Mouse (Mus musculus) heart, embryonic 16.5 days (tissue): Measurements from ENCODE around the gene Psme4. TPM values are rescaled to one million over a fixed set of nuclear protein-coding genes. Genes with fewer than 3 reads are reported as not detected.

Experiments used
- ATAC-seq: fragments of 200-750 bp; cut with Nextera tagmentation; replicated peaks from 2 replicates; pipeline ENCODE4 v1.8.0; 2017; ENCODE audit warnings: moderate number of reproducible peaks; ENCODE audit not compliant: insufficient read depth, low FRiP score; ENCODE audit errors: extremely low read depth
- H3K27ac ChIP-seq: fragments of 300-500 bp; sonication (generic); 2 replicates; pipeline ENCODE4 v1.5.1; 2014; ENCODE audit warnings: mild to moderate bottlenecking, low read length, control low read depth, moderate library complexity
- H3K27me3 ChIP-seq: fragments of 300-500 bp; sonication (generic); 2 replicates; pipeline ENCODE4 v1.6.1; 2014; ENCODE audit warnings: low read length, mixed read lengths; ENCODE audit not compliant: control insufficient read depth, insufficient read depth
- H3K36me3 ChIP-seq: fragments of 300-500 bp; sonication (generic); 2 replicates; pipeline ENCODE4 v1.6.1; 2014; ENCODE audit not compliant: control insufficient read depth, insufficient read depth
- H3K4me1 ChIP-seq: fragments of 300-500 bp; sonication (generic); 2 replicates; pipeline ENCODE4 v1.6.1; 2014; ENCODE audit warnings: low read length, mixed read lengths; ENCODE audit not compliant: control insufficient read depth, insufficient read depth
- H3K4me2 ChIP-seq: fragments of 300-500 bp; sonication (generic); 2 replicates; pipeline ENCODE4 v1.6.1; 2014; ENCODE audit warnings: low read depth, mild to moderate bottlenecking, control low read depth, low read length
- H3K4me3 ChIP-seq: fragments of 300-500 bp; sonication (generic); 2 replicates; pipeline ENCODE4 v1.5.1; 2014; ENCODE audit warnings: mild to moderate bottlenecking, control low read depth, low read length
- H3K9ac ChIP-seq: fragments of 300-500 bp; sonication (generic); 2 replicates; pipeline ENCODE4 v1.6.1; 2014; ENCODE audit warnings: low read length, control low read depth
- H3K9me3 ChIP-seq: fragments of 300-500 bp; sonication (generic); replicated peaks from 2 replicates; pipeline ENCODE4 v1.6.1; 2016; ENCODE audit warnings: low read length; ENCODE audit not compliant: control insufficient read depth
- WGBS: fragments of 180-500 bp; shearing (Covaris S2); extraction: QIAGEN DNeasy Blood & Tissue Kit; methylation state at CpG from one replicate; pipeline ENCODE4 v1.1.7; 2014; 5-methylcytosine and 5-hydroxymethylcytosine counted together
- polyA plus RNA-seq: library from polyadenylated mRNA; unstranded; fragments of >200 nt; fragmentation: Nextera tagmentation; extraction: Ambion mirVana; gene quantifications from 2 replicates; pipeline ENCODE4 v1.2.1, GENCODE M21; 2015

The Psme4 gene
- polyA plus RNA-seq, 1 experiment from 2014 or later = 10.1 TPM

DNA sequence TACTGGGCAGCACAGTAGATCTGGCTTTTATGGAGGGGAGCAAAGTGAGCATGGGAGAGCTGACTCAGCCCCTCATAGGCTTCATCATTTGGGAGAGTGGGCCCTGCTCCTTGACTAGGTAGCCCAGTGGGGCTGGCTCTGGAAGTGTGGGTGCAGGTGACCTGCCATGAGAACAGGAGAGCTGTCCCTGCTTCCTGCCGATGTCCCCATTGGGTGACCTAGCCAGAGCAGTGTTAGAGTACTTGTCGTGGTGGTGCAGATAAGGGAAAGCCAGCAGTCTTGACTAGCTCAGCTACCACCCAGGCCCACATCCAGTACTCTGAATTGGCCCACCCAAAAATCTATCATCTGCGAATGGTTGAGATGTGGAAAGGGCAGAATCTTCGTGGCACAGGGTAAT is 6.0 kb downstream of the Psme4 start:
- 53% methylated on average over 4 of the region's 4 CpGs for WGBS
- no peak overlapping the region for H3K4me3 ChIP-seq
- ATAC-seq = peak; percentile 37; the same call in 1 of the 2 replicates
- H3K9me3 ChIP-seq = no peaks in the 10 kb centered on the region
- no peak overlapping the region for H3K27ac ChIP-seq
- H3K27me3 ChIP-seq = no peaks in the 10 kb centered on the region
- H3K4me2 ChIP-seq = no peak overlapping the region
- H3K9ac ChIP-seq = no peak overlapping the region
- no peaks in the 10 kb centered on the region for H3K36me3 ChIP-seq
- H3K4me1 ChIP-seq = peaks cover 24% of the 10 kb centered on the region

GRCm38 (mm10) chr11:30780893-30781292 is 9.4 kb downstream of the Psme4 start:
- peaks cover 16% of the 10 kb centered on the region for H3K4me1 ChIP-seq
- no peaks in the 10 kb centered on the region for H3K27me3 ChIP-seq
- no peak overlapping the region for H3K27ac ChIP-seq
- H3K36me3 ChIP-seq = no peaks in the 10 kb centered on the region
- no peak overlapping the region for H3K9ac ChIP-seq
- H3K9me3 ChIP-seq = no peaks in the 10 kb centered on the region
- ATAC-seq = no peak
- H3K4me3 ChIP-seq = no peak overlapping the region
- WGBS = 82% methylated on average over 2 of the region's 2 CpGs
- no peak overlapping the region for H3K4me2 ChIP-seq

DNA sequence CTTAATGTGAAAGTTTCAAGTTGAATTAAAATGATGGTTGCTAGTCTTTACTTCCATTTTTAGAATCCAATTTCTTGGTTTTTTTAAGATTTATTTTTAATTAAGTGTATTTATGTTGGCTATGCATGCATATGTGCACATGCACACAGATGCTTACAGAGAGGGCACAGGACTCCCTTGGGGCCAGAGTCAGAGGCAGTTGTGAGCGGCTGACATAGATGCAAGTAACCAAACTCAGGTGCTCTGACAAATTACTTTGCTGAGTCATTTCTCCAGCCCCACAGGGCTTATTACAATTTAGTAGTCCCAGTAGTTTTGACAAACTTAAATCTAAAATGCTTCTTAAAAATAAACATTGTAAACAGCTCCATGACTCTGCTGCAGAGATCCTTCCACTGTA is 10.1 kb downstream of the Psme4 start:
- no peak overlapping the region for H3K9ac ChIP-seq
- 88% methylated on average over 1 of the region's 1 CpGs for WGBS
- no peak for ATAC-seq

GRCm38 (mm10) chr11:30785497-30785896 is 14.0 kb downstream of the Psme4 start:
- H3K4me3 ChIP-seq = no peak overlapping the region
- H3K27me3 ChIP-seq = no peaks in the 10 kb centered on the region
- H3K9ac ChIP-seq = no peak overlapping the region
- no peak overlapping the region for H3K27ac ChIP-seq
- no peaks in the 10 kb centered on the region for H3K9me3 ChIP-seq
- ATAC-seq = no peak
- H3K36me3 ChIP-seq = no peaks in the 10 kb centered on the region
- WGBS = 77% methylated on average over 3 of the region's 3 CpGs
- H3K4me2 ChIP-seq = no peak overlapping the region
- H3K4me1 ChIP-seq = no peaks in the 10 kb centered on the region

More for the DNA sequence above, 10.1 kb downstream of the Psme4 start:
- peaks cover 16% of the 10 kb centered on the region for H3K4me1 ChIP-seq
- H3K9me3 ChIP-seq = no peaks in the 10 kb centered on the region
- H3K27me3 ChIP-seq = no peaks in the 10 kb centered on the region
- H3K4me2 ChIP-seq = no peak overlapping the region
- H3K4me3 ChIP-seq = no peak overlapping the region
- no peaks in the 10 kb centered on the region for H3K36me3 ChIP-seq
- H3K27ac ChIP-seq = no peak overlapping the region

- H3K9ac ChIP-seq = no peak overlapping the region
- peaks cover 3% of the 10 kb centered on the region for H3K4me1 ChIP-seq
- 88% methylated on average over 7 of the region's 7 CpGs for WGBS
- H3K27ac ChIP-seq = no peak overlapping the region
- no peaks in the 10 kb centered on the region for H3K27me3 ChIP-seq
- H3K4me2 ChIP-seq = no peak overlapping the region
- H3K4me3 ChIP-seq = no peak overlapping the region
- H3K36me3 ChIP-seq = no peaks in the 10 kb centered on the region
- H3K9me3 ChIP-seq = no peaks in the 10 kb centered on the region
- ATAC-seq = no peak
These were observed 14.9 kb downstream of the Psme4 start for GRCm38 (mm10) chr11:30786230-30786983.

DNA sequence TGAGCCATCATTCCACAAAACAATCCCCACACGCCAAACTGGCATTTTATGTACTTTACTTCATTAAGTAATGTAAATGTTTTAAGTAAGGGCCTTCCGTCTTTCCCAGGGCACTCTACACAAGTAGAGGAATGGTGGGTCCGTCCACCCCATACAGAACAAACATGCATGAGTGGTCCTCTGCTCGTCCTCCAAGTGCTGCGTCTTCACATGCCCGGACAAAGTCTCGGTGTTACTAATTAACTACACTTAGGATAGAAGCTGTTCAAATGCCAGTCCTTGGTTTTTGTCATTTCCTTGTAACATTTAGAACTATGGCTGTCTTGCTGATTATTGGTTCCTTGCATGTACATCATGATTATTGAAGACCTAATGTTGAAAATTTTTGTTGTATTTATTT is 21.2 kb downstream of the Psme4 start:
- Histone ChIP-seq H3K4me1 (peaks cover 3% of the 10 kb centered on the region), H3K27ac (no peak overlapping the region), H3K9ac (no peak overlapping the region), H3K36me3 (peaks cover 7% of the 10 kb centered on the region), H3K4me2 (no peak overlapping the region), H3K9me3 (no peaks in the 10 kb centered on the region), H3K27me3 (no peaks in the 10 kb centered on the region), H3K4me3 (no peak overlapping the region)
- ATAC-seq = no peak
- WGBS = 90% methylated on average over 7 of the region's 7 CpGs

DNA sequence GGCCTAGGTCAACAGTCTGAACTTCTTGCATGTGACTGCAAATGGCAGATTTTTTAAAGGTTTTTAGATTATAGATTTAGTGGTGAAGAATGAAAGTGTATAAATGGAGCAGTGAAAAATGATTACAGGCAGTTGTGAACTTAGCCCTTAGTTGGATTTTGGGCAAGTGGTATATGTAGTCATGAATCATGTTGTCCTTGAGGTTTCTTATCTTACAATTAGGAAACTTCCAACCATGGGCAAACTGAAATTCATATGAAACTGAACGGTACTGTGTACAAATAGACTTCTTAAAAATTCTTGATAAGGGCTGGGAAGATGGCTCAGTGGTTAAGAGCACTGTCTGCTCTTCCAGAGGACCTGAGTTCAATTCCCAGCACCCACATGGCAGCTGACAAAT is 22.2 kb downstream of the Psme4 start:
- WGBS = 88% methylated on average over 1 of the region's 1 CpGs
- Histone ChIP-seq H3K27ac (no peak overlapping the region), H3K4me2 (no peak overlapping the region), H3K27me3 (no peaks in the 10 kb centered on the region), H3K36me3 (peaks cover 7% of the 10 kb centered on the region), H3K4me1 (peaks cover 3% of the 10 kb centered on the region), H3K9me3 (no peaks in the 10 kb centered on the region), H3K4me3 (no peak overlapping the region), H3K9ac (no peak overlapping the region)
- no peak for ATAC-seq

GRCm38 (mm10) chr11:30797236-30797635 is 25.7 kb downstream of the Psme4 start:
- no peak overlapping the region for H3K27ac ChIP-seq
- H3K27me3 ChIP-seq = no peaks in the 10 kb centered on the region
- peaks cover 7% of the 10 kb centered on the region for H3K36me3 ChIP-seq
- H3K9ac ChIP-seq = no peak overlapping the region
- WGBS = 94% methylated on average over 2 of the region's 2 CpGs
- no peak overlapping the region for H3K4me3 ChIP-seq
- ATAC-seq = no peak
- no peak overlapping the region for H3K4me2 ChIP-seq
- no peaks in the 10 kb centered on the region for H3K9me3 ChIP-seq
- no peaks in the 10 kb centered on the region for H3K4me1 ChIP-seq

DNA sequence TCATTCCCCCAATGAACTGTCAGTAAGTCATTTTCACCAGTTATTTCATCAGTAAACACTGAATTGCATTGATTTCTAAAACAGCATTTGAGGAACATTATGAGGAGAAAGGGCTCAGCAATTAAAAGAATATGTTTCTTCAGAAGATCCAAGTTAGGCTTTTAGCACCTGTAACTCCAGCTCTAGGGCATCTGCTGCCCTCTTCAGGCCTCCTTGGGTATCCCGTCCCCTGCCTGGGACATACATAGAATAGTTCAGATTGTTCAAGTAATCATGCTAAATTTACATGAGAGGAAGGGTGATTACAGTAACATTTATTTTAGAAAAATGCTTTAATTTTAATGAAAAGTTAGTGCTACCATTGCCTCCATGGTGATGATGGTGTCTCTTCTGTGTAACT is 28.0 kb downstream of the Psme4 start:
- H3K36me3 ChIP-seq = no peaks in the 10 kb centered on the region
- 63% methylated on average over 1 of the region's 1 CpGs for WGBS
- no peak overlapping the region for H3K27ac ChIP-seq
- no peak overlapping the region for H3K4me3 ChIP-seq
- H3K4me1 ChIP-seq = no peaks in the 10 kb centered on the region
- ATAC-seq = 0 out of 2 replicates have a peak, but pooled peaks have one; percentile 41
- no peaks in the 10 kb centered on the region for H3K27me3 ChIP-seq
- H3K9me3 ChIP-seq = no peaks in the 10 kb centered on the region
- H3K4me2 ChIP-seq = no peak overlapping the region
- H3K9ac ChIP-seq = no peak overlapping the region
